Mouse (Mus musculus): ENCODE results near the gene Thap2. TPM values are rescaled to one million over a fixed set of nuclear protein-coding genes. Genes with fewer than 3 reads are reported as not detected.

Gene Thap2
- polyA plus RNA-seq, 1 experiment from 2014 or later = 20.0 TPM

DNA sequence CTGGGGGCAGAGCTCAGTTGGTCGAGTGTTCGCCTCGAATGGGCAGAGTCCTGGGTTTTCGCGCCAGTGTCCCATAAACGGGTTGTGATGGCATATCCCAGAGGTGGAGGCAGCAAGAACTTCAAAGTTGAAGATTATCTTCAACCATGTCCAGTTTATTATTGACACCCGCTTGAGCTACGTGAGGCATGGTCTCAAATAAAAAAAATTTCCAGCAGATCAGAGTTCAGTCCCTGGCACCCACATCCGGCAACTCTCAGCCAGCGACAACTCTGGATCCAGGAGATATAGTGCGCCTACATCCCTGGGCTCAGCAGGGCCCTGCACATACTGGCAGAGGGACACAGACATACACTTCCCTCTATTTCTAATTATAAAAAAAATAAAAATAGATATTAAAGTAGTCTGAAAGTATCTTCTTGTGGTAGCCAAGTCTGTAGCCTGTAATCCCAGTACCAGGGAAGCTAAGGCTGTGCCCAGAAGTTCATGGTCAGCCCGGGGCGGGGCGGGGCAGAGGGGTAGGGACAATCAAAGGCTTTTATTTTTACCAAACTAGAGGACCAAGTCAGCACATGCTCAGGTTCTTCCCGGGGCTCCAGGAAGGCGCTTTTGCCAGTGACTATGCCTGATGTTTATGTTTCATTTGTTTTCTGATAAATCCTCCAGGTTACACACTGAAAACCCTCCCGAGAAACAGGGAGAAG is 25.9 kb downstream of the Thap2 start:
- WGBS = 91% methylated on average over 17 of the region's 17 CpGs
- no peak overlapping the region for H3K27ac ChIP-seq (ENCODE audit: low read depth, low read length)
- no peak overlapping the region for H3K4me2 ChIP-seq (ENCODE audit: low read length)
- no peaks in the 10 kb centered on the region for H3K9me3 ChIP-seq (ENCODE audit: control insufficient read depth, low read length)
- peaks cover 11% of the 10 kb centered on the region for H3K4me1 ChIP-seq (ENCODE audit: control insufficient read depth, insufficient read depth, low read depth, low read length)
- H3K36me3 ChIP-seq (ENCODE audit: control insufficient read depth, insufficient read depth, low read length) = peaks cover 18% of the 10 kb centered on the region; the same call in 1 of the 2 replicates
- H3K9ac ChIP-seq (ENCODE audit: low read depth, low read length) = no peak overlapping the region
- no peaks in the 10 kb centered on the region for H3K27me3 ChIP-seq (replicated peaks; ENCODE audit: control insufficient read depth, insufficient read depth, low read length)
- H3K4me3 ChIP-seq (ENCODE audit: low read length) = no peak overlapping the region
- no peak for ATAC-seq

- no peak overlapping the region for H3K9ac ChIP-seq (ENCODE audit: low read depth, low read length)
- H3K4me2 ChIP-seq (ENCODE audit: low read length) = no peak overlapping the region
- WGBS = 88% methylated on average over 5 of the region's 7 CpGs
- ATAC-seq = no peak
- H3K36me3 ChIP-seq (ENCODE audit: control insufficient read depth, insufficient read depth, low read length) = peaks cover 18% of the 10 kb centered on the region; the same call in 1 of the 2 replicates
- peaks cover 7% of the 10 kb centered on the region for H3K4me1 ChIP-seq (ENCODE audit: control insufficient read depth, insufficient read depth, low read depth, low read length)
- H3K27ac ChIP-seq (ENCODE audit: low read depth, low read length) = no peak overlapping the region
- no peak overlapping the region for H3K4me3 ChIP-seq (ENCODE audit: low read length)
- no peaks in the 10 kb centered on the region for H3K27me3 ChIP-seq (replicated peaks; ENCODE audit: control insufficient read depth, insufficient read depth, low read length)
- H3K9me3 ChIP-seq (ENCODE audit: control insufficient read depth, low read length) = no peaks in the 10 kb centered on the region
Measured at GRCm38 (mm10) chr10:115356106-115356505, 28.1 kb downstream of the Thap2 start.

DNA sequence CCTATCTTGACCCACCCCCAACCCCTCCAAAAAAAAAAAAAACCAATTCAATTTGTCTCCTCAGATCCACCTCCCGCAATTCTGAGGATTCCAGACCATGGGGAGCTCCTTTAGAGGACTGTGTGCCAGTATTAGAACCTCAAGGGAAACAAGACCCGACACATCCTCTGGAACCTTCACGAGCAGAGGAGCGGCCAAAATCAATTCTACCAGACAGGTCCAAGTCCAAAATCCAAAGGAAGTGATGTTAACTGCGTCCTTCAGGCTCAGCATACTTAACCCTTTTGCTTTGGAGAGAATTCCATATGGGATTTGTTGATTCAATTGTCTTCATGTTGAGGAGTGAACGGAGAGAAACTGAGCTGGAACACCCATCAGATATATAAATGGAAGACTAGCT is 29.2 kb downstream of the Thap2 start:
- Histone ChIP-seq H3K4me3 (ENCODE audit: low read length) (no peak overlapping the region), H3K4me1 (ENCODE audit: control insufficient read depth, insufficient read depth, low read depth, low read length) (no peaks in the 10 kb centered on the region), H3K27ac (ENCODE audit: low read depth, low read length) (no peak overlapping the region), H3K36me3 (ENCODE audit: control insufficient read depth, insufficient read depth, low read length) (peaks cover 18% of the 10 kb centered on the region; the same call in 1 of the 2 replicates), H3K4me2 (ENCODE audit: low read length) (no peak overlapping the region), H3K27me3 (replicated peaks; ENCODE audit: control insufficient read depth, insufficient read depth, low read length) (no peaks in the 10 kb centered on the region), H3K9ac (ENCODE audit: low read depth, low read length) (no peak overlapping the region), H3K9me3 (ENCODE audit: control insufficient read depth, low read length) (no peaks in the 10 kb centered on the region)
- 87% methylated on average over 6 of the region's 6 CpGs for WGBS
- ATAC-seq = no peak

DNA sequence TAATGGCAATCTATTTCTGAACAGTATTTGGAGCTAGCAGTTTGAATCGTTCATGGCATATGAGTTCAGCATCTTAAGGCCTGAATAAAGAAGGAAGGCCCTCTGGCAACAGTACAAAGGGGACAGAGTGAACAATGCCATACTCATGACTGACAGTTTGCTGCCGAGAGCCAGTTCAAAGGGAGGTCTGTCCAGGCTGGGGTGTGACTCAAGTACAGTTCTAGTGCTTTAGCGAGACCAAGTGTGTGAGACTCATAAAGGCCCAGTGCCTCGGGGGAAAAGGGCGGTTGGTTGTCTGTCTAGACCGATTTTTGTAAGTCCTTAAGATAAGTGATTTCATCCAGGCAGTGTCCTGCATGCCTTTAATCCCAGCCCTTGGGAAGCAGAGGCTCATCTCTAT is 29.7 kb downstream of the Thap2 start:
- no peak overlapping the region for H3K27ac ChIP-seq (ENCODE audit: low read depth, low read length)
- peaks cover 18% of the 10 kb centered on the region; the same call in 1 of the 2 replicates for H3K36me3 ChIP-seq (ENCODE audit: control insufficient read depth, insufficient read depth, low read length)
- H3K4me2 ChIP-seq (ENCODE audit: low read length) = no peak overlapping the region
- ATAC-seq = no peak
- 57% methylated on average over 6 of the region's 6 CpGs for WGBS
- no peaks in the 10 kb centered on the region for H3K9me3 ChIP-seq (ENCODE audit: control insufficient read depth, low read length)
- no peak overlapping the region for H3K9ac ChIP-seq (ENCODE audit: low read depth, low read length)
- H3K4me3 ChIP-seq (ENCODE audit: low read length) = no peak overlapping the region
- H3K27me3 ChIP-seq (replicated peaks; ENCODE audit: control insufficient read depth, insufficient read depth, low read length) = no peaks in the 10 kb centered on the region
- no peaks in the 10 kb centered on the region for H3K4me1 ChIP-seq (ENCODE audit: control insufficient read depth, insufficient read depth, low read depth, low read length)

- Histone ChIP-seq H3K27ac (ENCODE audit: low read depth, low read length) (no peak overlapping the region), H3K27me3 (replicated peaks; ENCODE audit: control insufficient read depth, insufficient read depth, low read length) (no peaks in the 10 kb centered on the region), H3K4me3 (ENCODE audit: low read length) (no peak overlapping the region), H3K36me3 (ENCODE audit: control insufficient read depth, insufficient read depth, low read length) (peaks cover 8% of the 10 kb centered on the region), H3K9ac (ENCODE audit: low read depth, low read length) (no peak overlapping the region), H3K4me2 (ENCODE audit: low read length) (no peak overlapping the region), H3K4me1 (ENCODE audit: control insufficient read depth, insufficient read depth, low read depth, low read length) (no peaks in the 10 kb centered on the region), H3K9me3 (ENCODE audit: control insufficient read depth, low read length) (no peaks in the 10 kb centered on the region)
- ATAC-seq = no peak
- WGBS = 86% methylated on average over 2 of the region's 2 CpGs
Measured at GRCm38 (mm10) chr10:115350810-115351397, 33.3 kb downstream of the Thap2 start.

DNA sequence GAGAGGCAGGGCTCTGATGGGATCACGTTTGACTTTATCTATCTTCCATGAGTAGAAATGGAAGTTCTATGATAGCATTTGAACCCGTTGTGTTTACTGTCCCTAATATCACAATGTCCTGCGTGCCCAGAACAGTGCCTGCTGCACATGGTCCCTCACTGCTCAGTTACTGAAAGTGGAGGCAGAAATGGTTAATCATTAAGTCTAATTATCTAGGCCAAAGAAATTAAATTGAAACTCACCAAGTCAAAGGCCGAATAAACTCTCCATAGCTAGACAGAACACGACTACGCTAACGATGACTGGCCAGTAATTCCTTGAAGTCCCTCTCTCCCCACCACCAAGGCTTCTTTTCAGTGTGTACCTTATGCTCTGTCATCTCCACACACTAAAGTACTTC is 34.7 kb downstream of the Thap2 start:
- Histone ChIP-seq H3K4me1 (ENCODE audit: control insufficient read depth, insufficient read depth, low read depth, low read length) (no peaks in the 10 kb centered on the region), H3K36me3 (ENCODE audit: control insufficient read depth, insufficient read depth, low read length) (peaks cover 8% of the 10 kb centered on the region; the same call in 1 of the 2 replicates), H3K9ac (ENCODE audit: low read depth, low read length) (no peak overlapping the region), H3K9me3 (ENCODE audit: control insufficient read depth, low read length) (no peaks in the 10 kb centered on the region), H3K4me3 (ENCODE audit: low read length) (no peak overlapping the region), H3K27me3 (replicated peaks; ENCODE audit: control insufficient read depth, insufficient read depth, low read length) (no peaks in the 10 kb centered on the region), H3K27ac (ENCODE audit: low read depth, low read length) (no peak overlapping the region), H3K4me2 (ENCODE audit: low read length) (no peak overlapping the region)
- no peak for ATAC-seq
- WGBS = 84% methylated on average over 7 of the region's 7 CpGs

- H3K27me3 ChIP-seq (replicated peaks; ENCODE audit: control insufficient read depth, insufficient read depth, low read length) = no peaks in the 10 kb centered on the region
- H3K4me3 ChIP-seq (ENCODE audit: low read length) = no peak overlapping the region
- H3K4me2 ChIP-seq (ENCODE audit: low read length) = no peak overlapping the region
- H3K36me3 ChIP-seq (ENCODE audit: control insufficient read depth, insufficient read depth, low read length) = peaks cover 8% of the 10 kb centered on the region; the same call in 1 of the 2 replicates
- H3K9ac ChIP-seq (ENCODE audit: low read depth, low read length) = no peak overlapping the region
- peak; percentile 52 for ATAC-seq
- H3K27ac ChIP-seq (ENCODE audit: low read depth, low read length) = no peak overlapping the region
- H3K9me3 ChIP-seq (ENCODE audit: control insufficient read depth, low read length) = no peaks in the 10 kb centered on the region
- no peaks in the 10 kb centered on the region for H3K4me1 ChIP-seq (ENCODE audit: control insufficient read depth, insufficient read depth, low read depth, low read length)
- WGBS = 58% methylated on average over 10 of the region's 10 CpGs
Measured at GRCm38 (mm10) chr10:115349029-115349428, 35.2 kb downstream of the Thap2 start.

DNA sequence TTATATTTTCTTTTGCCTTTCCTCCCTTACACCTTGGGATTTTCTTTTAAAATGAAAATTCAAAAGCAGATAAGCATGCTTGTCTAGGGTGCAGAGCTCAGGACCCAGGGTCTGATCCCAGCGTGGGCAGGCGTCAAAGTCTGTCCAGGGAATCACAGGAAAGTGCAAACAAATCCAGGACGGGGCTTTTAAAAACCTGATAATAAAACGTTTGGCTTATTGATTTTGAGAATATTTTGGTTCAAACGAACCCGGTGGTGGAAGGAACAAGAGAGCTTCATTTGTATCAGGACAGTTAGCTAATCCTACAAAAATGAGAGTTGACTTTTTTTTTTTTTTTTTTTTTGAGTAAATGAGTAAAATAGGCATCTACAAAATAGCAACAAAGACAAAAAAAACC is 36.1 kb downstream of the Thap2 start:
- peaks cover 8% of the 10 kb centered on the region; the same call in 1 of the 2 replicates for H3K36me3 ChIP-seq (ENCODE audit: control insufficient read depth, insufficient read depth, low read length)
- WGBS = 88% methylated on average over 6 of the region's 6 CpGs

DNA sequence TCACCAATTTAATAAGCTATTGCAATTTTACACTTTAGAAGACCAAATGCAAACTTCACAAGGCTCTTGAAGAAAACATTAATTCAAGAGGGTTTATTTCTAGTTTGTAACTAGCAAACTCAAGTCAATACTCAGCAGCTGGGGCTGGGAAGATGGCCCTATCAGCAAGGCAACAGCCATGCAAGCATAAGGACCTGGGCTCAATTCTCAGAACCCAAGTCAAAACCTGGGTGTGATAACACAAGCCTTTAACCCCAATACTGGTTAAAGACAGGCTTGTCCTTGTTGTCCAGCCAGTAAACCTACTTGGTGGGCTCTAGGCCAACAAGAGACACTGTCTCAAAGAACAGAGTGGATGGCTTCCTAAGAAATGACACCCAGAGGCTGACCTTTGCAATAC is 37.8 kb downstream of the Thap2 start:
- no peak for ATAC-seq
- Histone ChIP-seq H3K4me2 (ENCODE audit: low read length) (no peak overlapping the region), H3K36me3 (ENCODE audit: control insufficient read depth, insufficient read depth, low read length) (peaks cover 16% of the 10 kb centered on the region), H3K27ac (ENCODE audit: low read depth, low read length) (no peak overlapping the region), H3K27me3 (replicated peaks; ENCODE audit: control insufficient read depth, insufficient read depth, low read length) (no peaks in the 10 kb centered on the region), H3K4me1 (ENCODE audit: control insufficient read depth, insufficient read depth, low read depth, low read length) (no peaks in the 10 kb centered on the region), H3K4me3 (ENCODE audit: low read length) (no peak overlapping the region), H3K9ac (ENCODE audit: low read depth, low read length) (no peak overlapping the region), H3K9me3 (ENCODE audit: control insufficient read depth, low read length) (no peaks in the 10 kb centered on the region)

More for the DNA sequence above, 36.1 kb downstream of the Thap2 start:
- Histone ChIP-seq H3K4me2 (ENCODE audit: low read length) (no peak overlapping the region), H3K9me3 (ENCODE audit: control insufficient read depth, low read length) (no peaks in the 10 kb centered on the region), H3K9ac (ENCODE audit: low read depth, low read length) (no peak overlapping the region), H3K27me3 (replicated peaks; ENCODE audit: control insufficient read depth, insufficient read depth, low read length) (no peaks in the 10 kb centered on the region), H3K27ac (ENCODE audit: low read depth, low read length) (no peak overlapping the region), H3K4me1 (ENCODE audit: control insufficient read depth, insufficient read depth, low read depth, low read length) (no peaks in the 10 kb centered on the region), H3K4me3 (ENCODE audit: low read length) (no peak overlapping the region)
- no peak for ATAC-seq

Measured in hindbrain, embryonic 16.5 days (tissue).